Mouse (Mus musculus) left cerebral cortex, adult 9 months (tissue): ENCODE results near the gene Kdm4b.

Experiments used
- DNase-seq, 2 experiments: peaks; one replicate each; pipeline ENCODE4 v3.0.0; 2022; ENCODE audit warnings: low spot score in 2 of 2

Gene Kdm4b

GRCm38 (mm10) chr17:56431582-56431981 lies 105.7 kb downstream of the Kdm4b start:
- DNase-seq: no peak

- no peak for DNase-seq
These were observed 114.0 kb downstream of the Kdm4b start for GRCm38 (mm10) chr17:56439731-56440460.

- DNase-seq: no peak
These were observed 116.5 kb downstream of the Kdm4b start for GRCm38 (mm10) chr17:56442316-56442715.

- no peak for DNase-seq
These were observed 117.5 kb downstream of the Kdm4b start for GRCm38 (mm10) chr17:56443341-56443795.

GRCm38 (mm10) chr17:56444771-56445170 lies 118.9 kb downstream of the Kdm4b start:
- DNase-seq: no peak

- peak in 1 of 2 experiments; percentile 62 for DNase-seq
These were observed 119.5 kb downstream of the Kdm4b start for GRCm38 (mm10) chr17:56445397-56445796.

- DNase-seq: no peak
These were observed 121.9 kb downstream of the Kdm4b start for GRCm38 (mm10) chr17:56447716-56448115.
